Mouse (Mus musculus) thymus, adult 2 months (tissue): ENCODE measurements around the gene Ubtf. TPM values are rescaled to one million over a fixed set of nuclear protein-coding genes. Genes with fewer than 3 reads are reported as not detected.

Source experiments
- DNase-seq: peaks from one replicate; pipeline ENCODE4 v3.0.0; 2021
- H3K27ac ChIP-seq: fragments of 200-500 bp; 2 replicates; pipeline ENCODE4 v1.5.1; 2012; ENCODE audit warnings: low read length, control low read depth; ENCODE audit not compliant: control insufficient read depth, insufficient read depth
- H3K27me3 ChIP-seq: fragments of 200-500 bp; 2 replicates; pipeline ENCODE4 v1.6.1; 2012; ENCODE audit warnings: mild to moderate bottlenecking, low read length, moderate library complexity, mixed read lengths; ENCODE audit not compliant: control insufficient read depth, insufficient read depth
- H3K36me3 ChIP-seq: fragments of 200-500 bp; 2 replicates; pipeline ENCODE4 v1.6.1; 2012; ENCODE audit warnings: mild to moderate bottlenecking, low read length, moderate library complexity; ENCODE audit not compliant: control insufficient read depth, insufficient read depth
- H3K4me1 ChIP-seq: fragments of 200-500 bp; replicated peaks from 2 replicates; pipeline ENCODE4 v1.6.1; 2012; ENCODE audit warnings: low read length; ENCODE audit not compliant: control insufficient read depth, insufficient read depth
- H3K4me3 ChIP-seq: fragments of 200-500 bp; 2 replicates; pipeline ENCODE4 v1.5.1; 2012; ENCODE audit warnings: mild to moderate bottlenecking, low read length, control low read depth, moderate library complexity; ENCODE audit not compliant: control insufficient read depth, insufficient read depth
- CTCF ChIP-seq: fragments of 200-500 bp; IDR thresholded peaks from 2 replicates; pipeline ENCODE4 v1.5.1; 2012; ENCODE audit warnings: mild to moderate bottlenecking, control low read depth, low read length, moderate library complexity, borderline replicate concordance; ENCODE audit not compliant: control insufficient read depth, poor library complexity, insufficient read depth; ENCODE audit errors: extremely low read depth
- POLR2A ChIP-seq: fragments of 200-500 bp; IDR thresholded peaks from 2 replicates; pipeline ENCODE4 v1.6.1; 2012; ENCODE audit warnings: mild to moderate bottlenecking, low read length, control low read depth, moderate library complexity; ENCODE audit not compliant: control insufficient read depth, poor library complexity, insufficient read depth; ENCODE audit errors: extremely low read depth
- WGBS: fragments of 180-500 bp; shearing (Covaris S2); methylation state at CpG from one replicate; pipeline ENCODE4 v1.1.7; 2018; 5-methylcytosine and 5-hydroxymethylcytosine counted together
- polyA plus RNA-seq: library from polyadenylated mRNA; depleted of rRNA; stranded (reverse); fragments of >200 nt; gene quantifications from 2 replicates; pipeline ENCODE4 v1.2.3, GENCODE M21; 2012

Ubtf gene
- polyA plus RNA-seq, 1 experiment: 59.7 TPM

GRCm38 (mm10) chr11:102339195-102339594 lies 19.7 kb upstream of the Ubtf start:
- TF ChIP-seq POLR2A: no peak
- no peak for TF ChIP-seq CTCF
- no peaks in the 10 kb centered on the region for H3K27me3 ChIP-seq
- H3K4me3 ChIP-seq: no peak overlapping the region
- WGBS: 49% methylated on average over 11 of the region's 11 CpGs
- no peaks in the 10 kb centered on the region for H3K4me1 ChIP-seq
- no peaks in the 10 kb centered on the region for H3K36me3 ChIP-seq
- no peak overlapping the region for H3K27ac ChIP-seq
- DNase-seq: no peak

- TF ChIP-seq CTCF (no peak), POLR2A (no peak)
- no peaks in the 10 kb centered on the region for H3K4me1 ChIP-seq
- H3K36me3 ChIP-seq: no peaks in the 10 kb centered on the region
- 3% methylated on average over 3 of the region's 3 CpGs for WGBS
- no peaks in the 10 kb centered on the region for H3K27me3 ChIP-seq
- no peak overlapping the region for H3K27ac ChIP-seq
- no peak overlapping the region for H3K4me3 ChIP-seq
- DNase-seq: no peak
Observed at GRCm38 (mm10) chr11:102338561-102338960, 19.0 kb upstream of the Ubtf start.

GRCm38 (mm10) chr11:102337921-102338320 lies 18.4 kb upstream of the Ubtf start:
- TF ChIP-seq CTCF (no peak), POLR2A (no peak)
- 91% methylated on average over 1 of the region's 1 CpGs for WGBS

GRCm38 (mm10) chr11:102336191-102336590 lies 16.6 kb upstream of the Ubtf start:
- DNase-seq: no peak
- Histone ChIP-seq H3K27me3 (no peaks in the 10 kb centered on the region), H3K4me1 (no peaks in the 10 kb centered on the region), H3K36me3 (no peaks in the 10 kb centered on the region), H3K4me3 (no peak overlapping the region), H3K27ac (no peak overlapping the region)
- TF ChIP-seq CTCF: no peak
- TF ChIP-seq POLR2A: no peak
- 70% methylated on average over 1 of the region's 1 CpGs for WGBS

More at GRCm38 (mm10) chr11:102337921-102338320, 18.4 kb upstream of the Ubtf start:
- H3K4me1 ChIP-seq: no peaks in the 10 kb centered on the region
- no peaks in the 10 kb centered on the region for H3K36me3 ChIP-seq
- DNase-seq: no peak
- no peak overlapping the region for H3K27ac ChIP-seq
- no peak overlapping the region for H3K4me3 ChIP-seq
- no peaks in the 10 kb centered on the region for H3K27me3 ChIP-seq

GRCm38 (mm10) chr11:102334973-102335700 lies 15.6 kb upstream of the Ubtf start:
- no peak overlapping the region for H3K4me3 ChIP-seq
- H3K4me1 ChIP-seq: no peaks in the 10 kb centered on the region
- 64% methylated on average over 9 of the region's 9 CpGs for WGBS
- H3K36me3 ChIP-seq: no peaks in the 10 kb centered on the region
- TF ChIP-seq POLR2A: no peak
- no peak for TF ChIP-seq CTCF
- no peak for DNase-seq
- H3K27ac ChIP-seq: no peak overlapping the region
- H3K27me3 ChIP-seq: no peaks in the 10 kb centered on the region

- DNase-seq: no peak
- H3K36me3 ChIP-seq: no peaks in the 10 kb centered on the region
- H3K4me3 ChIP-seq: no peak overlapping the region
- H3K27me3 ChIP-seq: no peaks in the 10 kb centered on the region
- TF ChIP-seq POLR2A: no peak
- no peak for TF ChIP-seq CTCF
- 77% methylated on average over 4 of the region's 4 CpGs for WGBS
- no peaks in the 10 kb centered on the region for H3K4me1 ChIP-seq
- no peak overlapping the region for H3K27ac ChIP-seq
Observed at GRCm38 (mm10) chr11:102334010-102334409, 14.5 kb upstream of the Ubtf start.
